Mouse (Mus musculus) neutrophil, adult 5-6 weeks (primary cell): Measurements from ENCODE around the gene Atg4d. TPM values are rescaled to one million over a fixed set of nuclear protein-coding genes. Genes with fewer than 3 reads are reported as not detected.

Experiments
- total RNA-seq: library from RNA; stranded (forward); fragments of 200-1000 nt; gene quantifications from 2 replicates; pipeline ENCODE4 v1.2.3, GENCODE M21; 2017

Atg4d gene
- total RNA-seq, 1 experiment from 2014 or later, result 18.3 TPM

Other genes starting within 250 kb of the Atg4d start
- gene Icam1, start 249.3 kb upstream of the Atg4d start, total RNA-seq, result 34.6 and 36.9 TPM in 2 replicates
- not detected in 2 replicates for gene Icam4, start 235.9 kb upstream of the Atg4d start, total RNA-seq
- 0.12 TPM in 1 of 2 replicates, not detected in the other for gene Icam5, start 233.2 kb upstream of the Atg4d start, total RNA-seq
- not detected in 2 replicates for gene Zglp1, start 198.2 kb upstream of the Atg4d start, total RNA-seq
- gene Gm49373, start 192.2 kb upstream of the Atg4d start, total RNA-seq, result 0.23 and 0.25 TPM in 2 replicates
- gene Fdx1l, start 191.7 kb upstream of the Atg4d start, total RNA-seq, result 11.1 and 15.7 TPM in 2 replicates
- 4.7 TPM in 2 replicates for gene Gm38431, start 173.3 kb upstream of the Atg4d start, total RNA-seq
- gene Raver1, start 173.3 kb upstream of the Atg4d start, total RNA-seq, result 15.0 and 15.4 TPM in 2 replicates
- gene Tyk2, start 134.1 kb upstream of the Atg4d start, total RNA-seq, result 30.4 and 32.4 TPM in 2 replicates
- 117 and 133 TPM in 2 replicates for gene Cdc37, start 115.3 kb upstream of the Atg4d start, total RNA-seq
- 1.5 and 2.6 TPM in 2 replicates for gene Pde4a, start 99.6 kb upstream of the Atg4d start, total RNA-seq
- gene Keap1, start 25.9 kb upstream of the Atg4d start, total RNA-seq, result 25.0 and 29.5 TPM in 2 replicates
- gene S1pr5, start 16.9 kb upstream of the Atg4d start, total RNA-seq, result 4.7 and 5.9 TPM in 2 replicates
- 175 and 178 TPM in 2 replicates for gene Kri1, start 22.7 kb downstream of the Atg4d start, total RNA-seq
- 74.5 and 93.6 TPM in 2 replicates for gene Cdkn2d, start 26.1 kb downstream of the Atg4d start, total RNA-seq
- 7.6 and 13.6 TPM in 2 replicates for gene Ap1m2, start 47.0 kb downstream of the Atg4d start, total RNA-seq
- gene Slc44a2, start 55.4 kb downstream of the Atg4d start, total RNA-seq, result 269 and 279 TPM in 2 replicates
- gene Ilf3, start 102.6 kb downstream of the Atg4d start, total RNA-seq, result 58.2 and 67.9 TPM in 2 replicates
- 19.4 and 22.7 TPM in 2 replicates for gene Qtrt1, start 146.5 kb downstream of the Atg4d start, total RNA-seq
- gene Dnm2, start 159.6 kb downstream of the Atg4d start, total RNA-seq, result 318 and 340 TPM in 2 replicates
- gene Tmed1, start 245.0 kb downstream of the Atg4d start, total RNA-seq, result 4.4 and 5.3 TPM in 2 replicates